ENCODE assay signal across 20 mouse cellular contexts in genomic region chr16:89934616-89935015, GRCm38 (mm10).
DNase-seq lines count a peak whose midpoint lies in the region; ATAC-seq and TF ChIP-seq lines count a peak whose summit lies in the region.
"Had no signal": no experiment of that assay in that cellular context is flagged by ENCODE, and none has a peak within 500 bp of the region (broad histone marks: within the 10 kb centered on the region; RNA-seq: fewer than 3 reads in every experiment).

No protein-coding gene starts in this region.

- no peak overlapping the region for H3K4me2 ChIP-seq in embryonic facial prominence, embryonic 15.5 days (replicated peaks)
- no peak overlapping the region for H3K4me2 ChIP-seq in lung, embryonic 14.5 days
- H3K4me2 ChIP-seq in lung, embryonic 16.5 days (ENCODE audit: low read depth, low read length): no peak overlapping the region
- no peak overlapping the region for H3K4me2 ChIP-seq in heart, embryonic 11.5 days
- H3K4me2 ChIP-seq: forebrain, embryonic 12.5 days; heart, embryonic 15.5 days; hindbrain, embryonic 13.5 days had no signal

- 0 out of 2 replicates have a peak overlapping the region, but pooled peaks have one; percentile 51 for H3K27ac ChIP-seq in embryonic facial prominence, embryonic 15.5 days (replicated peaks)
- no peak overlapping the region for H3K27ac ChIP-seq in embryonic facial prominence, embryonic 10.5 days (replicated peaks)
- no peak overlapping the region for H3K27ac ChIP-seq in lung, embryonic 14.5 days (ENCODE audit: low read depth)
- H3K27ac ChIP-seq in lung, embryonic 16.5 days (ENCODE audit: low read length): no peak overlapping the region
- no peak overlapping the region for H3K27ac ChIP-seq in heart, embryonic 11.5 days (ENCODE audit: low read depth, low read length)
- H3K27ac ChIP-seq: forebrain, embryonic 12.5 days; heart, embryonic 10.5 days; heart, embryonic 15.5 days; hindbrain, embryonic 13.5 days; hindbrain, postnatal 0 days had no signal

- no peak overlapping the region for H3K4me3 ChIP-seq in embryonic facial prominence, embryonic 15.5 days (replicated peaks)
- H3K4me3 ChIP-seq in embryonic facial prominence, embryonic 10.5 days: no peak overlapping the region
- H3K4me3 ChIP-seq in lung, embryonic 14.5 days (ENCODE audit: low read depth, low read length): no peak overlapping the region
- H3K4me3 ChIP-seq in lung, embryonic 16.5 days (ENCODE audit: low read length): no peak overlapping the region
- H3K4me3 ChIP-seq in heart, embryonic 11.5 days (ENCODE audit: low read depth, low read length): no peak overlapping the region
- H3K4me3 ChIP-seq: forebrain, embryonic 12.5 days; heart, embryonic 10.5 days; heart, embryonic 15.5 days; hindbrain, embryonic 13.5 days had no signal

- no peaks in the 10 kb centered on the region for H3K36me3 ChIP-seq in embryonic facial prominence, embryonic 15.5 days
- H3K36me3 ChIP-seq in embryonic facial prominence, embryonic 10.5 days (replicated peaks): no peaks in the 10 kb centered on the region; the same call in 1 of the 2 replicates
- no peaks in the 10 kb centered on the region for H3K36me3 ChIP-seq in lung, embryonic 14.5 days (ENCODE audit: insufficient read depth)
- no peaks in the 10 kb centered on the region for H3K36me3 ChIP-seq in lung, embryonic 16.5 days (ENCODE audit: control insufficient read depth, insufficient read depth, low read length)
- no peaks in the 10 kb centered on the region for H3K36me3 ChIP-seq in heart, embryonic 11.5 days (ENCODE audit: control insufficient read depth, insufficient read depth, low read length)
- H3K36me3 ChIP-seq: forebrain, embryonic 12.5 days; heart, embryonic 10.5 days; heart, embryonic 15.5 days; hindbrain, embryonic 13.5 days had no signal

- 68% methylated on average over 10 of the region's 10 CpGs for WGBS in embryonic facial prominence, embryonic 15.5 days
- WGBS in embryonic facial prominence, embryonic 10.5 days: 87% methylated on average over 10 of the region's 10 CpGs
- WGBS in lung, embryonic 14.5 days: 27% methylated on average over 10 of the region's 10 CpGs
- 27% methylated on average over 10 of the region's 10 CpGs for WGBS in lung, embryonic 16.5 days
- 78% methylated on average over 10 of the region's 10 CpGs for WGBS in heart, embryonic 11.5 days (ENCODE audit: insufficient replicate concordance)

- H3K27me3 ChIP-seq in embryonic facial prominence, embryonic 15.5 days: no peaks in the 10 kb centered on the region
- no peaks in the 10 kb centered on the region for H3K27me3 ChIP-seq in embryonic facial prominence, embryonic 10.5 days (replicated peaks; ENCODE audit: low read depth, poor library complexity, severe bottlenecking)
- H3K27me3 ChIP-seq in lung, embryonic 14.5 days (ENCODE audit: insufficient read depth, low read length): no peaks in the 10 kb centered on the region
- no peaks in the 10 kb centered on the region for H3K27me3 ChIP-seq in lung, embryonic 16.5 days (ENCODE audit: control insufficient read depth, insufficient read depth, low read depth, low read length)
- no peaks in the 10 kb centered on the region for H3K27me3 ChIP-seq in heart, embryonic 11.5 days (ENCODE audit: control insufficient read depth, insufficient read depth, low read length)
- H3K27me3 ChIP-seq: forebrain, embryonic 12.5 days; heart, embryonic 15.5 days; hindbrain, embryonic 13.5 days had no signal

- no peaks in the 10 kb centered on the region for H3K9me3 ChIP-seq in embryonic facial prominence, embryonic 15.5 days (replicated peaks)
- H3K9me3 ChIP-seq in embryonic facial prominence, embryonic 10.5 days: no peaks in the 10 kb centered on the region
- H3K9me3 ChIP-seq in lung, embryonic 14.5 days (ENCODE audit: low read depth, low read length): no peaks in the 10 kb centered on the region
- no peaks in the 10 kb centered on the region for H3K9me3 ChIP-seq in lung, embryonic 16.5 days (ENCODE audit: control insufficient read depth, low read length)
- no peaks in the 10 kb centered on the region for H3K9me3 ChIP-seq in heart, embryonic 11.5 days (replicated peaks; ENCODE audit: control insufficient read depth, low read length)
- H3K9me3 ChIP-seq: forebrain, embryonic 12.5 days; heart, embryonic 10.5 days; heart, embryonic 15.5 days; hindbrain, embryonic 13.5 days had no signal

- no peak overlapping the region for H3K9ac ChIP-seq in embryonic facial prominence, embryonic 15.5 days
- H3K9ac ChIP-seq in lung, embryonic 14.5 days: no peak overlapping the region
- H3K9ac ChIP-seq in lung, embryonic 16.5 days (ENCODE audit: low read length): no peak overlapping the region
- H3K9ac ChIP-seq in heart, embryonic 11.5 days (ENCODE audit: low read depth, low read length): no peak overlapping the region
- H3K9ac ChIP-seq: forebrain, embryonic 12.5 days; heart, embryonic 15.5 days; hindbrain, embryonic 13.5 days had no signal

- TF ChIP-seq CTCF in lung, embryonic 14.5 days (IDR thresholded peaks at IDR 0.05; ENCODE audit: low read depth): no peak

- ATAC-seq in embryonic facial prominence, embryonic 15.5 days (ENCODE audit: insufficient number of reproducible peaks, low FRiP score, low TSS enrichment, low read depth): no peak
- peak; percentile 59 for ATAC-seq in lung, embryonic 14.5 days (ENCODE audit: insufficient read depth)
- ATAC-seq in lung, embryonic 16.5 days (ENCODE audit: low read depth): peak; percentile 54; the same call in 1 of the 2 replicates
- no peak for ATAC-seq in heart, embryonic 11.5 days (replicated peaks; ENCODE audit: insufficient number of reproducible peaks, low FRiP score, low TSS enrichment)
- no peak for ATAC-seq in CD4-positive, CD25-positive, alpha-beta regulatory T cell, adult 4 months
- ATAC-seq: forebrain, embryonic 16.5 days; hindbrain, postnatal 0 days had no signal

- H3K4me1 ChIP-seq in embryonic facial prominence, embryonic 15.5 days: 0 out of 2 replicates have a peak, but pooled peaks cover 14% of the 10 kb centered on the region
- H3K4me1 ChIP-seq in embryonic facial prominence, embryonic 10.5 days: peaks cover 15% of the 10 kb centered on the region
- 0 out of 2 replicates have a peak, but pooled peaks cover 4% of the 10 kb centered on the region for H3K4me1 ChIP-seq in lung, embryonic 14.5 days (ENCODE audit: insufficient read depth)
- peaks cover 6% of the 10 kb centered on the region for H3K4me1 ChIP-seq in lung, embryonic 16.5 days (replicated peaks; ENCODE audit: control insufficient read depth, insufficient read depth, low read length)
- no peaks in the 10 kb centered on the region for H3K4me1 ChIP-seq in heart, embryonic 11.5 days (ENCODE audit: control insufficient read depth, insufficient read depth, low read length)
- H3K4me1 ChIP-seq: heart, embryonic 15.5 days had no signal

- DNase-seq in embryonic facial prominence, embryonic 10.5 days (ENCODE audit: low spot score): no peak
- DNase-seq in lung, embryonic 14.5 days: peak; percentile 39
- no peak for DNase-seq in lung, postnatal 14 days
- peak; percentile 51 for DNase-seq in lung, postnatal 25 days (ENCODE audit: low spot score)
- DNase-seq: adrenal gland, adult 2 months; adrenal gland, postnatal 36 days; cerebellum, adult 11 months; gastrocnemius, postnatal 10 days; heart, adult 18-20 months; heart, postnatal 14 days had no signal

Comparison
In these comparisons a context has a peak if more than half of its experiments do, and no peak if none do; other contexts are left out.
1. DNase-seq: peak in lung, embryonic 14.5 days (single experiment) and lung, postnatal 25 days (single experiment); none in embryonic facial prominence, embryonic 10.5 days (single experiment) and lung, postnatal 14 days (single experiment).
2. ATAC-seq: peak in lung, embryonic 14.5 days (single experiment) and lung, embryonic 16.5 days (single experiment); none in embryonic facial prominence, embryonic 15.5 days (single experiment), heart, embryonic 11.5 days (single experiment) and CD4-positive, CD25-positive, alpha-beta regulatory T cell, adult 4 months (single experiment).